Mouse (Mus musculus) G1E-ER4 (cell line): ENCODE measurements around the gene Thsd4. TPM values are rescaled to one million over a fixed set of nuclear protein-coding genes. Genes with fewer than 3 reads are reported as not detected.

Source experiments
- GATA1 ChIP-seq: IDR thresholded peaks from one replicate; pipeline ENCODE4 v1.8.0; 2012; ENCODE audit warnings: low read length, inconsistent platforms
- polyA plus RNA-seq: library from polyadenylated mRNA; stranded (reverse); fragments of >175 nt; gene quantifications from 2 replicates; pipeline ENCODE4 v1.2.3, GENCODE M21; 2012

Gene Thsd4
- polyA plus RNA-seq, 1 experiment, result 13.1 TPM

DNA sequence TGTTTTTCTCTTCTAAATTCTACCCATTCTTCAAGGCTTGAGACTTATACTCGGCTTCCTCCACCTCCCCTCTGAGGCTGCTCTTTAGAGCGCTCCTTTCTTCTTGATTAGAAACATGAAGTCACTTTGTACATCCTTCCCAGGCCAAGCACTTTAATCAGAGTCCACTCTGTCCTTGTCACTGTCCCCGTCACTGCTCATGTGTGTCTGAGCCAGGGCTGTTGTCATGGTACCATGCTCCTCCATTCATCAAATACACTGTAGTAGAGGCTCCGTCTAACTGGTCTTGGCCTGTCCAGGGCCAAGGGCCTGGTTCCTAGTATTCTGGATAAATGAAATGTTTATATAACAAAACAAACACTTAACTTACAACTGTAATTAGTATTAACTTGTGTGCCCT, 494.6 kb downstream of the Thsd4 start:
- TF ChIP-seq GATA1, result no peak

DNA sequence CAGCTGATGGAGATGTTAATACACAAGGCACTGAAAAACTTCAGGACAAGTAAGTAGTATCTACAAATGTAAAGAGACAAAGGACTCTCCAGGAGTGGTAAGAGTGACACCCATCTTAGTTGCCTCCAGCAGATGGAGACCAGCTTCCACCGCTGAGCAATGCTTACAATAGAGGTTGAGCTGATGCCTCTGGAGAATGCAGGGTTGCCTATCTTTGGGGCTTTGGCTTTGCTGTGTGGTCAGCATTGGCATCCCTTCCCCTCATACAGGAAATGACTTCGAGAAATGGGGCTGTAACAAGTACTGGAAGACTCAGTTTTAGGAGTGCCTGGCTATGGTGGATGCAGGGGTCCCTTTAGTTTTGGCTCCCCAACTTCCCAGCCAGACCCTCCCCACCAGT, 495.1 kb downstream of the Thsd4 start:
- no peak for TF ChIP-seq GATA1

DNA sequence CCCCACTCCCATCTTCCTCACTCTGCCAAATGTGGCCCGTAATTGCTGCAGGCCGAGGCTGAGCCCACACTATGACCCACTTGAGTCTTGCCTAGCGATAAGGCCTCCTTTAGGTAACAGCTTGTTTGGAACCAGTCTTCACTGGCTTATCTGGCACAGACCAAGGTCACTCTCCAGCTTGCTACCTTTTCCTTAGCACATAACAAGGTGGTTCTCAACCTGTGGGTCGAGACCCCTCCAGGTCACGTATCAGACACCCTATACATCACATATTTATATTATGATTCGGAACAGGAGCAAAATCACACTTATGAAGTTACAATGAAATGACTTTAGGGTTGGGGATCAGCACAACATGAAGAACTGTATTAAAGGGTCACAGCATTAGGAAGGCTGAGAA, 495.9 kb downstream of the Thsd4 start:
- TF ChIP-seq GATA1, result no peak

DNA sequence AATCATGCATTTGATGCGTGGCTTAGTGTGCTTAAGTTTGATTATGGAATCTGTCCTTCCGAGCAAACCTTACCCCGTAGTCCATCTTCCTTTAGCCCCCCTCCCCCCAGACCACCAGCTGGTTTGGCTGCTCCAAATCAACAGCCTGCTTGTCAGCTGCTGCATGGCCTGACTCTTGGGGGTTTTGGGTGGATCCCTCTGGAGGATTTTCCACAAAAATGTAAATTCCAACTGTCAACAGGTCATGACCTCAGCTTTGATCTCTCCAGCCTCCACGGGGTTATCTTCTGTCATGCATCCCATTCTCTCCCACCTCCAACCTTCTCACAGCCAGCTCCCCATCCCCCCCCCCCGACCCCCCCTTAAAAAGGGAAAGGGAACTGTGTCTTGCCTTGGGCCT, 496.9 kb downstream of the Thsd4 start:
- no peak for TF ChIP-seq GATA1

DNA sequence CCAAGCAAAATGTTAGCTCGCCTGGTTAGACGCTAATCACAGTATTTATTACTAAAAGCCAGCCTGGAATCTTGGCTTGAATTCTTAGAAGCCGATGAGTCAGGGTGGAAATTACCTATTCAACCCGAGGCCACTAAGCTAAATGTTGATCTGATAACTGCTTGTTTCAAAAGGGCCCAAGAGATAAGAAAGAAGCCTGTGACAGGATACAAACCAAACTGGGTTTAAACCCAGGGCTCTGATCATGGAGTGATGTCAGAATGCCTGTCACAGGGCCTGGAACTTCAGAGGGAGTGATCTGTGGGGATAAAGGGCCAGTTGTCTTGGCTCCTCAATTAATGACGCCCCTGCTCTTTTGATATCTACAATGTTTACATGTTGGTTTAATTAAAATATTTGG, 497.3 kb downstream of the Thsd4 start:
- TF ChIP-seq GATA1, result no peak

DNA sequence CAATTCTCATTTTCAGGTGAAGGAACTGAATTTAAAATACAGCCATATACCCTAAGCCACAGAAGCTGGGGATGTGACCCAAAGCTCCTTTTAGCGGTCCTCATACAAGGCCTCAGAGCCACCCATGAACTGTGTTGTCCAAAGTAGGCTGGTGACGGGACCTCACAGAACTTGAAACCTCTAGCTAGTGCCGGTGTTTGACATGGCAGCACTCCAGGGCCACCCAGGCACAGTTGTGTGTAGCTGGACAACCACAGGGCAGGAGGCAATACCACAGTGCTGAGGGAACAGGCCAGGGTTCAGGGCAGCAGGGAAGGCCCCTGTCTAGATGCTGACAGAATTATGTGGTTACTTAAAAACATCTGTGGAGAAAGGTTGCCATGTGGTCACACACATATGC, 499.5 kb downstream of the Thsd4 start:
- TF ChIP-seq GATA1, result no peak

DNA sequence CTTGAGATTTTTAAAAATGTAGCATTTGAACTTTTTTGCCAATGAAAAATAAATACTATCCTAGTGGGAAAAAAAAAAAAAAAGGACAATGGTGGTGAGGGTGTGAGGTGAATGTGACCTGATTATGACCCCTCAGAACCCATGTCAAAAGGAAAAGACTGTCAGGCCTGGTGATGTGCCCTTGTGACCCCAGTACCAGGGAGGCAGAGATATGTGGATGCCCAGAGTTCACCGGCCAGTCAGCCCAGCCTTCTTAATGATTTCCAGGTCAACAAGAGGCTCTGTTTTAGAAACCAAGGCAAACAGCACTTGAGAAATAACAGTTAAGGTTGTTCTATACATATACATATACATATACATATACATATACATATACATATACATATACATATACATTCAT, 501.4 kb downstream of the Thsd4 start:
- no peak for TF ChIP-seq GATA1

DNA sequence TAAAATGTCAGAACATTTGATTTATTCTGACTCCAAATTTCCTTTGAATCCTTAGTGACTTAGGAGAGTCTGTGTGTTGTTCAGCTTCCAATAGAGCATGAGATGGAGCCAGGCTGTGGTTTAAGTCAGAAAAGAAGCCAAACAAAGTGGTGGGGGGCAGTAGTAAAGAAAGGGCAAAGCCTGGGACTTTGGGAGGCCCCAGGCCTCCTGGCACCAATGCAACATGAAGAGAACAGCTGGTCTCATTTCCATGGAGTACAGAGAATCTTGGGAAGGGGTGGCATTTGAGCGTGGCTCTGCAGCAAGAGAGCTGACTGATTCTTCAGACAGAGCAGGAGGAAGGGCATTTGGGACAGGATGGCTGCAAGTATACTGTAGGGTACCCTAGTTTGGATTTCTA, 511.6 kb downstream of the Thsd4 start:
- no peak for TF ChIP-seq GATA1

DNA sequence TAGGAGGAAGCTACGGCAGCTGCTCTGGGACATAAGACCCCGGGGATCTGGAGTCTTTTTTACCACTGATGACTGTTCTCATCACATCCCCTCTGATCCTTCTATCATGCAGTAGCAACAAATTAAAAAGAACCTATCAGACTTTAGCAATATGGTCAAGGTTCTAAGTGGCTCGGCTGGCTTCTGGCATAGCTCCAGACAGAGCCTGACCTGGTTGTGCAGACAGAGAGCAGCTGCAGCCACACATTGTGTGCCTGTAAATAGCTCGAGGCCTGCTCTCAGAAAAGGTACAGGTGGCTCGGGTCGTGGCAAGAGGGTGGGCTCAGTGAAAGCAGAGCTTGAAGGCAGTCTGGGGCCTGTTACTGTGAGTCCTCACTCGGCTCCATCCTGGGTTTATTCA, 512.9 kb downstream of the Thsd4 start:
- no peak for TF ChIP-seq GATA1

DNA sequence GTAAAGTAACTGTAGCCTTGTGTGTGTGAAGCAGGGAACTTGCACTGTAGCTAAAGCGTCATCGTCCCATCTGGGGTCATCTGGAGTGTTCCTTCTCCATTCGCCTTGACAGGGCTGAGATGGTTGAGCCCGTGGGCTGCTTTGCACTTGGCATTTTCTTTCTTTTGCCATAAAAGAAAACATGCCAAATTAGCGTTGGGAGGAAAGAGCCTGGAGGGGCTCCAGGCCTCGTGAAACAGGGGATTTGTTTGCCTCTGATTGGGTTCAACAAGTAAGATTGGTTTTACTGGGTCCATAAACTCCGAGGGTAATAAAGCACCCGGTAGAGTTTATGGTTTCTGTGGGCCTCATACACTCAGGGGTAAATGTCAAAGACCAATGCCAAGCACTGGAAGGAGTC, 519.5 kb downstream of the Thsd4 start:
- no peak for TF ChIP-seq GATA1

DNA sequence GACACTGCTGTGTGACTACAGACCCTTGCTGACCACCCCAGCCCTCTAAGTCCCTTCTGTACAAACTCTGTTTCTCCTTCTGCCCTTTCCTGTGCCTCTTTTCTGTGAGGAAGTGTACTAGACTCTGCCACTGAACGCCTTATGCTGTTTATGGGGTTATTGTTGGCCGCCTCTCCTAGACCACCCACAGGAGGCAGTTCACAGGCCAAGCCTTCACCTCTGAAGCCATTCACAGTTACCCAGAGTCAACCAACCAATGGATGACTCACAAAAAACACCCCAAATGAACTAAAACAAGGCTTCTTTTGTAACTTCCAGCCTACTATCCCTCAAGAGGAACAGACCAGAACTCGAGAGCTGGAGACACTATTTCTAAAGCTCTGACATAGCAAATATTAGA, 520.4 kb downstream of the Thsd4 start:
- no peak for TF ChIP-seq GATA1

DNA sequence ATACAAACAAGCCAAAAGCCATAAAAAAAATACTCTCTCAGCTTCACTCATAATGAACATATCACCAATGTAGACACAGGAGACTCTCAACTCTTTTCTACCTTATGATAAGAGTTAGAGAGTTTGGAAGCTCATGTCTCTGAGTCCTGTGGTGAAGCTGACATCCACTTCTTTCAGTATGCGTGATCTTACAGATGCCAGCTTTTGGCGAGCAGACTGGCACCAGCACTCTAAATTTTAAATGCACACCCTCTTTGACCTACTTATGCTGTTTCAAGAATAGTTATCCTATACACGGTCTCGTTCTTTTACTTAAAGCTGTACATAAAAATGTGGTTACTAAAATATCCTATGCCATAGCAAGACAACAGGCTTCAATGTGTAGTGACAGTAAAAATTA, 524.1 kb downstream of the Thsd4 start:
- TF ChIP-seq GATA1, result no peak

DNA sequence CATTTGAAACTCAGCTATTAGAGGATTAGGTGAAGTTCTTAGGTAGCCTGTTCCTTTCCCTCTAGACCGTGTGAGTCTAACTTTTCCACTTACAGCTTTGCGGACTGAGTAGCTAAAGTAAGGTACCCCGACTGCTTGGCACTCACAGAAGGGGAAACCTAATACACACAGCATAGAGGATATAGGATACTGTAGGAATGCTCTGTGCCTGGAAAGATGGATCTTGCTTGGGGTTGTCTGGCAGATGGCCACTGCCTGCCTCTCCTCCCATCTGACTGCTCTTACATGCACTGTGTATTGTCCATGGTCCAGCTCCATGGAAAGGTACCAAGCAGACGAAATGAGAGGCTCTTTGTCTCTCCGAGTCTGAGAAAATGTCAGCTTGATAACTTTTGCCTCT, 530.4 kb downstream of the Thsd4 start:
- TF ChIP-seq GATA1, result no peak

DNA sequence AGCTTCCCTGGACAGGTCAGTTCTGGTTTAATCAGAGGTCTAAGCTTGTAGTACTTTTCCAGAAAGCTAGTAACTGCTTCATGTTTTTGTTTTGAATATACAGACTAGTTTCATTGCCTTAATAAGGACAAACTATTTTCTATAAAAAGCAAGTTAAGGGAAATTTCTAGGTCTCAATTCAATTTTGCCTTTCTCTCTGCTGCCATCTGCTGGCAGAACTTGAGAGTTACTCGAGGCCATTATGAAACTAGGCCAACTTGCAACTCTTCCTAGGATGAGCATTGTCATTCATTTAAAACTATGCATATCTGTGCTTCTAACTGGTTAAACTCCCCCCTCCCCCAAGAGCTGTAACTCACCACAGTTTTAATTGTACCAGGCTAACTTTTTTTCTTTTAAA, 532.0 kb downstream of the Thsd4 start:
- no peak for TF ChIP-seq GATA1

DNA sequence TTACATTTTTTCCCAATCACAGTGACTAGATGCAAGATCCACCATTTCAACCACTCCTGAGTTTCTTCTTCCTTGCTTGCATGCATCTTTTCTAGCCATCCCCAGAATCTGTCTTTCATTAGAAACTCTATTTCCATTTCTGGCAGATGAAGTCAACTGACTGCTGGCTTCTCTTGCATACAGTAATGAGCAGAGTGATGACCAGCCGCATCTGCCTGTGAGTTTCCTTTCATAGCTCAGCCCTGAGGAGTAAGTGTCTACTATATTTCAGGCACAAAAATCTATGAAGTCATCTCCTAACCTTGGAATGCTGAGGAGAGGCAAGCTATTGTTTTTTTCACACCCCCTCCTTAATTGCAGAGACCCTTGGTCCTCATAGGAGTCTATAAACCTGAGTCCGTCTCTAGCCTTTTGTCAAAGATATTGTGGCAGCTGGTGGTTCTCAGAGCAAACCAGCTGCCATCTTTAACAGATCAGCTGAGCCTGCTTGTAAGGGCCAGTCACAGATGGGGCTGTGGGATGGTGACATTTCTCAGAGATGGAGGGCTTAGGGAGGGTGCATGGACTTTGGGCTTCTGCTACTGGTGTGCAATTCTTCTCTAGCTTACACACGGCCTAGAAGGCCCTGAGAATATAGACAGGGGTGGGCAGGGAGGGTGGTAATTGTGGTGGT, 535.8 kb downstream of the Thsd4 start:
- no peak for TF ChIP-seq GATA1

DNA sequence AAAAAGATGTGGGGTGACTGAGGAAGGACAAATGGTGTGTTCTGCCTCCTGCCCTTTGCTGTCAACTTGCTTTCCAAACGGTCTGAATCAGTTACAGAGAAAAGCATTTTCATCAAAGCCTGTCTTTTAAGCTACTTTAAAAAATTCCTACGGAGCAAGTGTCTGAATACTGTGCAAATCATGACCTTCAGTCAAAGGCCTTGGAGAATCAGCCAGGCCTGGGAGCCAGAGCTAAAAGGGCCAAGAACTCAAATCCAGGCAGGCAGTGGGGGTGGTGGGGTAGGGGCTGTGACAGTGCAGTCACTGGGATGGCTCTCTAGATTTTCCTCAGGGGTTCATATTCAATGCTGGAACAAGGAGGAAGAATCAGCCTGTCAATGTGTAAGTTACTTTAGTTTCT, 540.7 kb downstream of the Thsd4 start:
- no peak for TF ChIP-seq GATA1

DNA sequence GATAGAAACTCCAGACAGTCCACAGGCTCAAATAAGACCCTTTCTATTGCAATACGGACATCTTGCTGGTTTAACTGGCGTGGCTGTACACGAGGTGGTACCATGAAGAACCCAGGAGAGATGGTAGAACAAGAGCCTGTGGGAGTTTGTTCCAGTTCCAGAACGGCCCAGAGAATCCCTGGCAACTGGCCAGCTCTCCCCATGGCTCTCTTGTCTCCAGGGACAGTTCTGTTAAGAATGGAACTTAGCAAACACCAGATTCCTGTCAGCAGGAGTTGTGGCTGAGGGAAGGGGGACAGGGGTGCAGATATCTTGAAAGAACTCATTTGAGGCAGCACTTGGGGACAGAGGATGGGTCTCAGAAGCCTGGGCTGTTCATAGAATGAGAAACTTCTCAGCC, 550.6 kb downstream of the Thsd4 start:
- no peak for TF ChIP-seq GATA1

DNA sequence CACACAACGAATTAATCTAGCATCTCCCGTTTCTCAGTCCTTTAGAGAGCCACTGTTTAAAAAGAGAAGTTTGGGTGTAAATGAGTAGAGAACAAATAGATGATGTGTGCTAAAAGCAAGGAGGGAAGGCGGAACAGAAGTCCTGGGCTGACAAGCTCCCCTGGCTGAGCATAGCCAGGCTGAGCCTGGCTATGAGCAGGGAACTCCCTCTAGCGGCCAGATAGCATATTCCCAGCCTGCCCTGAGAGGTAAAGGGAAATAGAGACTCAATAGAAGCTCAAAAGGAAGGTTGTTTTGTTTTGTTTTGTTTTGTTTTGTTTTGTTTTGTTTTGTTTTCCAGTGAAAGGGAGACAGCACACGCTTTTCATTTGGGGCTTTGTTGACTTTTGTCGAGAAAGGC, 552.5 kb downstream of the Thsd4 start:
- no peak for TF ChIP-seq GATA1

DNA sequence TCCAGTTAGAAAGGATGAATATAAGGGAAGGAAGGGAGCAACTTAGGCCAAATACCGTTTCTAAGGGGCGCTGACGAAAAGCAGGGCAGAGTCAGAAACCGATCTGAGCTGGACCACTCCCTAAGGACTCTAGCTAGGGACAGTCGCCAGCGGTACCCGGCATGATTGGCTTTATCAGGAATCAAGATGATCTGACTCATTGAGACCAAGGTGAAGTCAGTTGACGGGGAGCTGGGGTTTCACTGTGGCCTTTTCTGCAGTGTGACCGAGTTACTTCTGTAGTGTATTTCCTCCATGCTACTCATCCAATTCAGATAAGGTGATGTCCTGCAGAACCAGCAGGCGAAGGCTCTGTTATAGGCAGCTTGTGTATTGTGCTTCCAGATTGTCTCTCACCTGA, 556.8 kb downstream of the Thsd4 start:
- TF ChIP-seq GATA1, result no peak
